Mouse (Mus musculus) forebrain, embryonic 12.5 days (tissue): ENCODE measurements around the gene Mrpl24. TPM values are rescaled to one million over a fixed set of nuclear protein-coding genes. Genes with fewer than 3 reads are reported as not detected.
A peak's percentile ranks its signal among the peaks of the same experiment; 100 is the strongest.

Source experiments
- ATAC-seq: fragments of 200-750 bp; cut with Nextera tagmentation; 2 replicates; pipeline ENCODE4 v1.8.0; 2017; ENCODE audit warnings: moderate TSS enrichment; ENCODE audit not compliant: low FRiP score
- H3K27ac ChIP-seq: fragments of 300-500 bp; sonication (generic); 2 replicates; pipeline ENCODE4 v1.5.1; 2016; ENCODE audit warnings: mild to moderate bottlenecking
- H3K27me3 ChIP-seq: fragments of 300-500 bp; sonication (generic); 2 replicates; pipeline ENCODE4 v1.6.1; 2016; ENCODE audit warnings: mild to moderate bottlenecking
- H3K36me3 ChIP-seq: fragments of 300-500 bp; sonication (generic); replicated peaks from 2 replicates; pipeline ENCODE4 v1.6.1; 2016; ENCODE audit warnings: mild to moderate bottlenecking
- H3K4me1 ChIP-seq: fragments of 300-500 bp; sonication (generic); 2 replicates; pipeline ENCODE4 v1.6.1; 2016
- H3K4me2 ChIP-seq: fragments of 300-500 bp; sonication (generic); 2 replicates; pipeline ENCODE4 v1.6.1; 2016; ENCODE audit warnings: mild to moderate bottlenecking, moderate library complexity
- H3K4me3 ChIP-seq: fragments of 300-500 bp; sonication (generic); replicated peaks from 2 replicates; pipeline ENCODE4 v1.5.1; 2016; ENCODE audit warnings: mild to moderate bottlenecking
- H3K9ac ChIP-seq: fragments of 300-500 bp; sonication (generic); 2 replicates; pipeline ENCODE4 v1.6.1; 2016; ENCODE audit warnings: mild to moderate bottlenecking
- H3K9me3 ChIP-seq: fragments of 300-500 bp; sonication (generic); 2 replicates; pipeline ENCODE4 v1.6.1; 2016
- WGBS: fragments of 180-500 bp; shearing (Covaris S2); methylation state at CpG from one replicate; pipeline ENCODE4 v1.1.7; 2016; 5-methylcytosine and 5-hydroxymethylcytosine counted together
- polyA plus RNA-seq: library from polyadenylated mRNA; unstranded; fragments of >200 nt; fragmentation: Nextera tagmentation; extraction: Ambion mirVana; gene quantifications from 2 replicates; pipeline ENCODE4 v1.2.1, GENCODE M21; 2016

Gene Mrpl24
- polyA plus RNA-seq, 1 experiment from 2014 or later: 86.1 TPM

DNA sequence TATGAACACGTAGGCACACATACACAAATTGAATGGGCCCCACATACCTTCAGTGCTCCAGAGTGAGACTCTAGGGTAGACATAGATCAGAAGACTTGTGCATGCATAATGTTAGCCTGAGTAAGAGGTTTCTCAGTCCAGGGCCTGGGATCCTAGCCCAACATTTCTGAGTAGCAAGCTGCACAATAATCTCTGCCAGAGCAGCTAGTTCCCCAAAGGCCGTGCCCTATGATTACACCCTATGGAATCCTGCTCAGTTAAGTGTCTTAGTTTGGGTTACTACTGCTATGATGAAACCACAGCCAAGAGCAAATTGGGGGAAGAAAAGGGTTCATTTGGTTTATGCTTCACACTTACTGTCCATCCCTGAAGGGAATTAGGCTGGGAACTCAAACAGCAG lies 23.2 kb downstream of the Mrpl24 start:
- Histone ChIP-seq H3K27me3 (no peaks in the 10 kb centered on the region), H3K4me1 (peaks cover 32% of the 10 kb centered on the region), H3K27ac (no peak overlapping the region), H3K9ac (no peak overlapping the region), H3K4me2 (no peak overlapping the region), H3K9me3 (no peaks in the 10 kb centered on the region), H3K36me3 (peaks cover 49% of the 10 kb centered on the region), H3K4me3 (no peak overlapping the region)
- ATAC-seq: no peak
- 87% methylated on average over 2 of the region's 2 CpGs for WGBS

DNA sequence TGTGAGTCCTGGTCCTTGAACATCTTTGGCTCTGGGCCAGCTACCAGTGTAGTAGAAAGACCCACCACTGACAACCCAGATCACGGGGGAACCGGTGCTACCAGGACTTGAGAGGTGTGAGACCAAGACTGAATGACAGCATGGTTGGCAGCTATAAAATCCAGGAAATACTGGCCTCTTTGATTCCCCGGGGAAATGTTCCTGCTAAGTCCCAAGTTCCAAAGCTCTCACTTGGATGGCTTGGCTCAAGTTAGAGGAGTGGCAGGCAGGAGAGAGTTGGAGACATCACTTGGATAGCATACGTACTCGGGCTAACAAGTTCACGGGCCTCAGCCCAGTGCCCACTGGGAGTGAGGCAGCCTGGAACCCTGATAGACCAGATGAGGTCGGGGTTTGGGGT lies 24.3 kb downstream of the Mrpl24 start:
- peaks cover 39% of the 10 kb centered on the region for H3K36me3 ChIP-seq
- no peak overlapping the region for H3K4me2 ChIP-seq
- H3K9ac ChIP-seq: no peak overlapping the region
- no peak for ATAC-seq
- no peaks in the 10 kb centered on the region for H3K27me3 ChIP-seq
- no peaks in the 10 kb centered on the region for H3K9me3 ChIP-seq
- no peak overlapping the region for H3K4me3 ChIP-seq
- H3K27ac ChIP-seq: no peak overlapping the region
- H3K4me1 ChIP-seq: peaks cover 43% of the 10 kb centered on the region
- WGBS: 85% methylated on average over 7 of the region's 7 CpGs

GRCm38 (mm10) chr3:87944838-87945600 lies 25.7 kb downstream of the Mrpl24 start:
- 13% methylated on average over 4 of the region's 4 CpGs for WGBS
- ATAC-seq: 0 out of 2 replicates have a peak, but pooled peaks have one; percentile 22
- H3K4me3 ChIP-seq: no peak overlapping the region
- peak overlapping the region; percentile 47 for H3K27ac ChIP-seq
- no peaks in the 10 kb centered on the region for H3K9me3 ChIP-seq
- H3K4me1 ChIP-seq: peaks cover 57% of the 10 kb centered on the region
- no peaks in the 10 kb centered on the region for H3K27me3 ChIP-seq
- no peak overlapping the region for H3K4me2 ChIP-seq
- peaks cover 25% of the 10 kb centered on the region for H3K36me3 ChIP-seq
- H3K9ac ChIP-seq: no peak overlapping the region

DNA sequence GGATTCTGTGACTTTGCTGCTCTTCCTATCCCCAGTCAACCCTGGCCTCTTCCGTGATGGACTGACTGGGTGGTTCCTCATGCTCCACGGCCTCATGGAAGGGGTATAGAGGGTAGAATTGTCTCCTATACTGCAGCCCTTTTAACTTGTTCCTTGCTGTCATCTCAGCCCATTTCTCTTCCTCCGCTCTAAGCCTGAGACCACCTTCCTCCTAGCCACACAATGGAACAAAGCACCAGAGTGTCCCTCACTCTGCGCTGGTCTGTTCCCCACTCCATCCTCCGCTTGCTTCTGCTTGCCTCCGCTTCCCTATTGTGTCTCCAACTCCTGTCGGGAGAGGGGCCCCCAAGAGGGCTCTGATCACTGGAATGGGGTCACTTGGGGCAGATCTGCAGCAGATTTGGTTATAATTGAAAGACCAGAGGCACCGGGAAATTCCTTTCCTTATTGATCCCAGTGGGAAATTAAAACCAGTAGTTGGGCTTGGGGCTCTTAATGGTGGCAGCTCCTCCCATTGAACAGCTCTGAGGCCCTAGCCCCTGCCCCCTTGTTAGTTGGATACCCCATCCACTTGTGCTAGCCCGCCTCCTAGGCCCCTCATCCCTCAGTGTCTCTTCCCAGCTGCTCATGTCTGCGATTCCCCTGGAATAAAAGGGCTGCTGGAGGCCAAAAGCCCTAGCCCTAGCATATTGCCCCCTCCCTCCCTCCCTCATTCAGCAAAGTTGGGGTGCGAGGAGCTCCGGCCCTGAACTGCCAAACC lies 26.7 kb downstream of the Mrpl24 start:
- Histone ChIP-seq H3K4me3 (no peak overlapping the region), H3K4me2 (peak overlapping the region; percentile 72; the same call in 1 of the 2 replicates), H3K4me1 (peaks cover 66% of the 10 kb centered on the region), H3K9me3 (no peaks in the 10 kb centered on the region), H3K9ac (no peak overlapping the region), H3K27me3 (no peaks in the 10 kb centered on the region), H3K27ac (peak overlapping the region; percentile 47), H3K36me3 (peaks cover 18% of the 10 kb centered on the region)
- 0 out of 2 replicates have a peak, but pooled peaks have one; percentile 27 for ATAC-seq
- WGBS: 5% methylated on average over 12 of the region's 12 CpGs

DNA sequence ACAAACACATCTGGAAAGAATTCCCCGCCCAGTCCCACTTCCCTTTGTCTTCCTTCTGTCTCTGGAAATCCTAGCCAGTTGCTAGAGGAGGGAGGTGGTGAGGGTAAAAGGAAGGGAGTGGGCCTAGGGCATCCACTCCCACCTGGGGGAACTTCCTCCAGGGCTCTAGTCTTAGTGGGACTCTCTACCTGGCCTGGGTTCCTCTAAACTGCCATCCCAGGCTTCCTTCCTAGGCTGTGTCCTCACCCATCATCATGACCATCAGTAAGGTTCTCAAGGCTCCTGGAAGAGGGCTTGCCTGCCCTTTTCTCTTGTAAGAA lies 27.2 kb downstream of the Mrpl24 start:
- no peak for ATAC-seq
- 0 out of 2 replicates have a peak, but pooled peaks cover 3% of the 10 kb centered on the region for H3K27me3 ChIP-seq
- H3K36me3 ChIP-seq: peaks cover 12% of the 10 kb centered on the region
- H3K9me3 ChIP-seq: no peaks in the 10 kb centered on the region
- peaks cover 72% of the 10 kb centered on the region for H3K4me1 ChIP-seq
- peak overlapping the region; percentile 72 for H3K4me2 ChIP-seq
- peak overlapping the region; percentile 47 for H3K27ac ChIP-seq
- no CpG with 5 or more reads among the region's 1 CpGs for WGBS
- no peak overlapping the region for H3K9ac ChIP-seq
- H3K4me3 ChIP-seq: no peak overlapping the region

DNA sequence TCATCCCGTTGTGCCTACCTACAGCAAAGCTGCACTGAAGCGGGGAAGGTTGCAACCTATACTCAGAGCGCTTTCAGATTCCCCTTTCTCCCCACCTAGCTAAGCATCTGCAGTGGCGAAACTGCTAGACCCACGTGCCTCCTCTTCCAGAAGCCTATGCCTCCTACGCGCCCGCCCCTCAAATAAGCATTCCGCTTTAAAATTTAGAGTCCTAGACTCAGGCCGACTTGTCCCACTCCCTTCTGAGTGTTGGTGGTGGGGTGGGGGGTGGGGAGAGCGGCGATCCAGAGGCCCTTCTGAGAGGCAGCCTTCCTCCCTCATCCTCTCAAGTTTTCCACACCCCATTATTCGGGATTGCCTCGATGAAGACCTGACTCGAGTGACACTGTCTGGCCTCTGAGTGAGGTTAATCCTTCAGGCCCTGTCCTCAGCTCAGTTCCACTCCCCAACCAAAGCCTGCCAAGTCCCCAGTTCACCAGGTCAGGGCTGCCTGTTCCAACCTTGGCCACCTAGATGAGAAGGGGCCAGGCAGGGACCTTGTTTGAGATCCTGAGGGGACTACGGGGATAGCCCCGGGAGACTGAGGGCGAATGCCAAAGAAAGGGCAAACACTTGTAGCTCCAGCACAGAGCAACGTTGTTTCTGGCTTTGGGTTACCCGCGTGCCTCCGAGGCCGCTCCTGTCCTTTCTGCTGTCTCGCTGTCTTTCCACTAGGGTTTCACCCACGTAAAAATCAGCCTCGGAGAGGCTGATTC lies 27.9 kb downstream of the Mrpl24 start:
- H3K9me3 ChIP-seq: no peaks in the 10 kb centered on the region
- peaks cover 79% of the 10 kb centered on the region for H3K4me1 ChIP-seq
- H3K4me3 ChIP-seq: peak overlapping the region; percentile 42
- peak overlapping the region; percentile 47 for H3K27ac ChIP-seq
- 0 out of 2 replicates have a peak, but pooled peaks cover 4% of the 10 kb centered on the region for H3K27me3 ChIP-seq
- H3K36me3 ChIP-seq: peaks cover 5% of the 10 kb centered on the region
- no peak; the same call in 1 of the 2 replicates for ATAC-seq
- WGBS: 1% methylated on average over 26 of the region's 26 CpGs
- H3K4me2 ChIP-seq: peak overlapping the region; percentile 72
- peak overlapping the region; percentile 59 for H3K9ac ChIP-seq

DNA sequence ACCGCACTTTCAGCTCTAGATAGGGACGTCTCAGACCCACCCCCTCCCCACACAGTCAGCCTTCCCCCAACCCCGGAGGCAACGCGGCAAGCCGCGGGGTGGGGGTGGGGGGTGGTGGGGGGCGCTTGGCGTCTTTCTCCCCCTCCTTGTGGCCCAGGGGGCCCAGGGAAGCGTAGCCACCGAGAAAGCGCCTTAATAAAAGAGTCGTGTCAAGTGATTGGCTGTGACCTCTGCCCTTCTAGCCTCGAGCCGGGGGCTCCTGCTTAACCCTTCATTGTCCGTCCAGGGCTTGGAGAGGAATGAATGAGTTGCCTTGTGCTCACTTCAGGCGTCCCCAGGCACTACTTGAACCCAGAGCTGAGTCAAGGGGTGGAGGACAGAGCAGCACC lies 28.5 kb downstream of the Mrpl24 start:
- peak overlapping the region; percentile 72 for H3K4me2 ChIP-seq
- 0% methylated on average over 17 of the region's 17 CpGs for WGBS
- peak overlapping the region; percentile 47; the same call in 1 of the 2 replicates for H3K27ac ChIP-seq
- H3K9me3 ChIP-seq: no peaks in the 10 kb centered on the region
- no peaks in the 10 kb centered on the region; the same call in 1 of the 2 replicates for H3K36me3 ChIP-seq
- 0 out of 2 replicates have a peak, but pooled peaks have one; percentile 9 for ATAC-seq
- peaks cover 85% of the 10 kb centered on the region for H3K4me1 ChIP-seq
- H3K9ac ChIP-seq: peak overlapping the region; percentile 59
- 0 out of 2 replicates have a peak, but pooled peaks cover 4% of the 10 kb centered on the region for H3K27me3 ChIP-seq
- peak overlapping the region; percentile 42 for H3K4me3 ChIP-seq

DNA sequence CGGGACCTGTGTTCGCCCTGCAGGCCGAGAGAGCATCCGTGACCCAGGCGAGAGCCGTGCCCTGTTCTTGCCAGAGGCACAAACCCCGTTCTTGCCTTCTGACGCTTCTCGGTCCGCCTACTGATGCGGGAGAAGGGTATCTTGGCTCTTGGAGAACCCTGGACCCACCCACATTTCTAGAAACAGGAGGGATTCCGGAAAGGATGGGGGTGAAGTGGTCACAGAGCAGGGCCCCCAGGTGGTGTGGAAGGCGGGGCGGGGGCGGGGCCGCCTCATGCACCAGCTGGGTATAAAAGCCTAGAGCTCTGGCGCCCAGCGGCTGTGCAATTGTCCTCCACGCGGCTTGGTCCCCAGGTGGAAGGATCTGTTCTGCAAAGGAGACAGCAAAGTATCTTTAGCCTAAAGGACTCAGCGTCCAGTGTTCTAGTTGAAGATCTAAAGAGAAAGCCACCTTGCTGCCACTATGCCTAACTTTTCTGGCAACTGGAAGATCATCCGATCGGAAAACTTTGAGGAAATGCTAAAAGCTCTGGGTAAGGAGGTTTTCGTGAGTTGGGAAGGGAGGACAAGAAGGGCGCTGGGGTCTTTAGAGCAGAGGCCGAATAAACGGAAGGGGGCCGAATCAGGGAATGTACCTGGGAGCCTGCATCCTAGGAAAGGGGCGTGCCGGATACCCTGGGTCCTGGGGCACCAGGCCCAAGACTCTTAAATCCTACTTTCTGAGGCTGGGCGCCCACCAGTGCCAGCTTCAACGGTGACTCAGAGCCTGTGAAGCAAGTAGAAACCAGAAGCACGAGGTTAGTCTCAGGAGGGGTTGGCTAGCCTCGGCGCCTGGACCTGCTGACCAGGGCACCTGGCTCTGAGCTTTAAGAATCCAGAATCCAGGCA lies 29.3 kb downstream of the Mrpl24 start, which contains the start of gene Crabp2:
Gene Crabp2 (plus strand): TSS at position 289 of the 888 bp plus-strand sequence.
- 1% methylated on average over 35 of the region's 35 CpGs for WGBS
- peak within 1 kb of the TSS; percentile 72 for H3K4me2 ChIP-seq
- peak within 1 kb of the TSS; percentile 59 for H3K9ac ChIP-seq
- H3K27ac ChIP-seq: peak within 1 kb of the TSS; percentile 74
- H3K36me3 ChIP-seq: peaks cover 6% of the 10 kb centered on the region; the same call in 1 of the 2 replicates
- 0 out of 2 replicates have a peak, but pooled peaks cover 4% of the 10 kb centered on the region for H3K27me3 ChIP-seq
- peak within 1 kb of the TSS; percentile 42 for H3K4me3 ChIP-seq
- ATAC-seq: no peak
- H3K9me3 ChIP-seq: no peaks in the 10 kb centered on the region
- peaks cover 86% of the 10 kb centered on the region for H3K4me1 ChIP-seq

DNA sequence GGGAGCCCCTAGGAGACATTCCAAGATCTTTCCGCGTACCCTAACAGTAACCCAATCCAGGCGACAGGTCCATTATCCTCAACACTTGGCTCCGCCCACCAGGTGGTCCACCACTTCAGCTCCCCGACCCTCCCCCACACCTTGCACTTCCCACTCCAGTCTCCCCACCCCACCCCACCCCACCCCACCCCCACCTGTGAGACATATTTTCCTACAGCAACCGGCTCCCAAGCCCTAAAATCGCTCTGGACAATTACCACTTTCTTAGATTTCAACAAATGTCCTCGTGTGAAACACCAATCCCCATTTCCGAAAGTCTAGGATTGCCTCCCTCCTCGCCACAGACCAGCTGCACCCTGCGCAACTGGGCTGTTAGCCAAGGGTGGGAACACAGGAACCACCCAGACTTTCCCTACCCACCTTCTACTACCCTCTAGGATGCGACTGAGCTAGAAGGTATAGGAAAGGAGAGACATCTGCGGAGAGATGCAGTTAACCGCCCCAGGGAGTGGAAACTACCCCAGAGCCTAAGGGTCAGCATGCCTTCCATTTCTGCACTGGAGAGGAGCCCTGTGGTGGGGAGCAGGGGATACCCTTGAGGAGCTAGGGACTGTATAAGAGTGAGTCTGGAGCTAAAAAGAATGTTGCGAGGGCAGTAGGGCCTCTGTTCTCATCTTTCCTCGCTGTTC lies 30.1 kb downstream of the Mrpl24 start:
- WGBS: 4% methylated on average over 16 of the region's 16 CpGs
- ATAC-seq: no peak
- 0 out of 2 replicates have a peak, but pooled peaks cover 4% of the 10 kb centered on the region for H3K27me3 ChIP-seq
- peak overlapping the region; percentile 74 for H3K27ac ChIP-seq
- H3K9me3 ChIP-seq: no peaks in the 10 kb centered on the region
- peak overlapping the region; percentile 42 for H3K4me3 ChIP-seq
- peaks cover 85% of the 10 kb centered on the region for H3K4me1 ChIP-seq
- H3K4me2 ChIP-seq: peak overlapping the region; percentile 72
- peaks cover 14% of the 10 kb centered on the region; the same call in 1 of the 2 replicates for H3K36me3 ChIP-seq
- peak overlapping the region; percentile 59 for H3K9ac ChIP-seq

DNA sequence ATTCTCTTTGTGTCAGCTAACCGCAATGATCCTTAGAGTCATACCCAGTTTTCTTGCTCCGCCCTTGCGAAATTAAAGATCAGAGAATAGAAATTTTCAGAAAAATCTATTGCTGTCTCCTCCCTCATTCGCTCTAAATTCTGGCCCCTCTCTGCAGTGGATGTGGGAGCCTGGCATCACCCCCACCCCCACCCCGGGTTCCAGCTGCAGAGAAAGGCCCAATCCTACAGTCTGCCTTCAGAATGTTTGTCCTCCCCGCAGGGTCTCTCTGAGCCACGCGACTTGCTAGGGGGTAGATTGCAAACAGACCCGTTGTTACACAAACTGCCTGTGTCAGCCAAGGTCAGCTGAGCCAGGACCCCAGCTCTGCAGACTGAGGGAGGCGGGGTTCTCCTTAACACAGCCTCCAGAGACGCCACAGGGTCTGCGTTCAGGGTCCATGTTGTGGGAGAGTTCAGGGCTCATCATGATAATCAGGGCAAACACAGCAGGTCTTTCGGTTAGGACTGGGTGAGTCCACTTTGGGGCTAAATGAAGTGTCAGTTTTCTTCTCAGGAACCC lies 30.7 kb downstream of the Mrpl24 start:
- 0 out of 2 replicates have a peak, but pooled peaks cover 4% of the 10 kb centered on the region for H3K27me3 ChIP-seq
- peak overlapping the region; percentile 74 for H3K27ac ChIP-seq
- H3K9ac ChIP-seq: peak overlapping the region; percentile 59
- no peaks in the 10 kb centered on the region for H3K9me3 ChIP-seq
- H3K4me1 ChIP-seq: peaks cover 78% of the 10 kb centered on the region
- peak overlapping the region; percentile 42 for H3K4me3 ChIP-seq
- 4% methylated on average over 13 of the region's 13 CpGs for WGBS
- peak overlapping the region; percentile 72 for H3K4me2 ChIP-seq
- H3K36me3 ChIP-seq: peaks cover 17% of the 10 kb centered on the region; the same call in 1 of the 2 replicates
- ATAC-seq: no peak
